Mouse (Mus musculus): Measurements from ENCODE around the gene Gucy2d.

- TF ChIP-seq POLR2A (IDR thresholded peaks at IDR 0.05; ENCODE audit: control insufficient read depth, low read depth, low read length): no peak
- no peak for TF ChIP-seq CTCF (IDR thresholded peaks at IDR 0.05; ENCODE audit: control insufficient read depth, insufficient read depth, insufficient replicate concordance, low read depth, low read length)
Measured at GRCm38 (mm10) chr7:98429579-98429978, 10.6 kb upstream of the Gucy2d start.
